Mouse (Mus musculus) olfactory bulb, adult 2 months (tissue): ENCODE measurements around the gene Pnkp.

Source experiments
- CTCF ChIP-seq: fragments of 200-500 bp; IDR thresholded peaks from 2 replicates; pipeline ENCODE4 v1.5.1; 2012; ENCODE audit warnings: low read depth, mild to moderate bottlenecking, low read length, moderate library complexity; ENCODE audit not compliant: insufficient read depth
- POLR2A ChIP-seq: fragments of 200-500 bp; IDR thresholded peaks from 2 replicates; pipeline ENCODE4 v1.6.1; 2012; ENCODE audit warnings: mild to moderate bottlenecking, low read depth, low read length, moderate library complexity; ENCODE audit not compliant: insufficient read depth

- TF ChIP-seq CTCF: no peak
- no peak for TF ChIP-seq POLR2A
These were observed 15.0 kb upstream of the Pnkp start for GRCm38 (mm10) chr7:44841825-44842463.
